Mouse (Mus musculus) mature B cell (primary cell): ENCODE measurements around the gene Ski.

Experiments used
- in situ Hi-C: fragments of 300-500 bp; cut with MboI; formaldehyde crosslinking; loops from 2 replicates; pipeline ENCODE4 v1.14.3; 2019

Ski gene

DNA sequence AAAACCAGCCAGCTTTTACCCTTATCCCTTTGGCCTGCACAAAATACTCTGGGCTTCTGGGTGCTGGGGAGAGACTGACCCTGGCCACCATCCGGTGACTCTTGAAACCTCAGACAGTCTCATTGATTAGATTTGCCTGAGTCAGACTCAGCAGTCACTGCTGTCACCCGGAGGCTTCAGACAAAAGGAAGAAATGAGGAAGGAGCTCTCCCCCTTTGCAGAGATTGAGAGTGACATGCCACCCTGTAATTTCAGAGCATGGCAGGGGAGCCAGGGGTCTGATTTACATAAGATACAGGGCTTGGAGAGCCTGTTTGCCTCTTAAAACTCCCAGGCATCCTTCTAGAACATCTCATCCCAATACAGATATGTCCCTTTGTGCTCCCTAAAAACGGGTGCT, 89.2 kb downstream of the Ski start:
- in situ Hi-C loops, result no loop called here

DNA sequence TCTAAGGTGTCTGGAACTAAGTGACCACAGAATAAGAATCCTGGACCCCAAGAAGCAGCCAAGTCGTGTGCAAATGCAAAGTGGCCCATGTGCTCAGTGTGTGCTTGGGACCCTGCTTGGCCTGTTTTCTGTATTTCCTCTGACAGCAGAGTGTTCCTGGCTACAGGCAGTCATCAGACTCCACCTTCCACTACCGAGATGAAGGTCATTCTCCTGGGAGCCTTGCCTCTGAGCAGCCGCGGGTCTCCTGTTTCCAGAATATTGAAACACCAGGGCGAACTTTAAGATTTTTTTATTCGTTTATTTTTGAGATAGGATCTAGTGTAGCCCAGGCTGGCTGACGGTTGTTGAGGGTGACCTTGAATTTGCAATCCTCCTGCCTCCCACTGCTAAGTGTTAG, 91.8 kb downstream of the Ski start:
- in situ Hi-C loops, result no loop called here

DNA sequence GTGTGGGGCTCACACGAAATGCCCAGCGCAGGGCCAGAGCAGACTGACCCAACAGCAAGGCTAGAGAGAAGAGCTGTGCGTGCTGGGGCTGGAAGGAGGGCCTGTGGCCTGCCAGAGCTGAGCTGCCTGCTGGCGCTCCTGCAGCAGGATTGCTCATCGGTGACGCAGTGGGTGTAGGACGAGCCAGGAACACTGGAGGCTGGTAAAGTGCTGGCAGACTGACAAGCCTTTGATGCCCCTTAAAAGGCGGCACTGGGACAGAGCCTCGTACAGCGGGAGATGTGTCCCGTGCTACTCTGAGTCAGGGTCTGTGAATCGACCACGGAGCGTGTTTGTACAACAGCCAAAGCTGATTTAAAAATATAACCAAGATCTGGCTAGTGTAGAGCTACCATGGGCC, 92.4 kb downstream of the Ski start:
- in situ Hi-C loops, result no loop called here

DNA sequence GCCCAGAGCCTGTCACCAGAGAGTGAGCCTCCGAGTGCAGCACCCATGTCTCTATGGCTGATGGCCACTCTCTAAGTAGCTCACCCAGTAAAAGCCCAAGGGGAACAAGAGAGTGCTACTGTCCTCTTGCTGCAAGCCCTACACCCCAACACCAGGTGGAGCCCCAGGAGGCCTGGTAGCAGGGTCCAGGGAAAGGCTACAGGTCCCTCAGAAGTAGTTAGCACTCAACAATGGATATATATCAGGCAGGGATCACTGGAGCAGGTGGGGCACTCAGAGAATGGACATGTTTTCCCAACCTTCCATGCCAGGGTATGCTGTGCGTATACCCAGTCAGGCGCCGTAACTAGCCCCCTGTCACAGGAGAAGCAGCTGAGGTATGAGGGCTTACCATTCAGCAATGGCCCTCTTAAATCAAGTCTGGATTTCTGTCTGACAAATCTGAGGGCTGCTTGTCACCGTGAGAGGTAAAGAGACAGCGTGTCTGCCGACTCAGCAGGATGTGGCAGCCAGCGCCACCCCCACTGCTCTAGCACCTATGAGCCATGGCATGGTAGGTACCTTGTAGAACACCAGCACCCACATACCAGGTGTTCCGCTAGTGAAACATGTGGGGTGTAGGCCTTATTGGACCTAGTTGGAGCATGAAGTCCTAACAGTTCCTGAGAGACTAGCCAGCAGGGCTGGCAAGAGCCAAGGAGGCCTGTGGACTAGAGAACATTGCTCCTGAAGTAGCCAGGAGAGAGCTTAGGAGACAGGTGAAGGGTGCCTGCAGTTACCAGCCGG, 93.1 kb downstream of the Ski start:
- in situ Hi-C loops, result no loop called here

DNA sequence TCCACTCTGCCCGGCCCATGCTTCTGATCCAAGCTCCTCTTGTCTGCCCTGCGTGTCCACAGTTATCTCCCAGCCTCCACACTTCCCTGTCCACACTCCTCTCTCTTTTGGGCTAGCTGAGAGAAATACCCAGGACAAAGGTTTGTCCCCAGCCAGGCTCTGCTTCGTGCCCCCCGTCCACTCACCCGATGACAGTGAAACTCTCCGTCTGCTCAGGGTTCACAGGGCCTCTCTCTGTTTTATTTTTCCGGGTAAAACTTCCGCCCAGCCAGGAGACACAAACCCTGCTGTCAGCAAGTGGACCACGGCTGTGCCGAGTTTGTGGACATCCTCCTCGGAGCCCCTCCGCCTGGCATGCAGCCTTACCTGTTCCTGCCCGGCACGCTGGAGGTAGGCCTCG, 94.0 kb downstream of the Ski start:
- in situ Hi-C loops, result no loop called here

DNA sequence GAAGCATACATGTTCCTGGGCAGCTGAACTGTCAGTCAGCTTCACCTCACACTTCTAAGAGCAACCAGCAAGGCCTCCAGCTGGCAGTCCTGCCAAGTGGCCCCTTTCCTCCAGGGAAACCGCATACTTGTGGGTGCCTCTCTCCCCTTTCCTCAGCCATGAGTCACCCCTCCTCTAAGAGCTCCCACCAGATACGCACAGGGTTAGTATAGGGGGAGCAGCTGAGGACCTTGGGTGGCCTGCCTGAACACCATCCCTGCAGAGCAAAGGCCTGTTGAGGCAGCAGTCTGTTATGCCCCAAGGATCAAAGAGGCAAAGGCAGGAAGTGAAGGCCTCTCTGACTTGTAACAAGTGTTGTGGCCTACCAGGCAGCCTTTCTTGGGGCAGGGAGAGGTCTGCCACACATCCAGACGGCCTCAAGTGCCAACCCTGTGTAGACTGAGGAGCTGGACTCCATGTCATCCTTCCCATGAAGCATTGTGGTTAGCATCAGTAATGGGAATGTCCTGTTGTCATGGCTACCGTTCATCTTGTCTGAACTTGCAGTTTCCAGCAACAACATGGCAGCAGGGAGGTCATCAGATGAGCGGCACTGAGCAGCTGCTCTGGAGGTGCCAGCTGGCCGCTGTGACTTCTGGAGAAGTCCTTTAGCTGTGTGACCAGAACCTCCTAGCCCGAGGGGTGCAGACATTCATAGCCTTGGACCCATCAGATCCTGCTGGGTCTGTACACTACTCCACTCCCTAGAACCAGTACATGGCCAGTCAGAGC, 95.6 kb downstream of the Ski start:
- in situ Hi-C loops, result no loop called here

DNA sequence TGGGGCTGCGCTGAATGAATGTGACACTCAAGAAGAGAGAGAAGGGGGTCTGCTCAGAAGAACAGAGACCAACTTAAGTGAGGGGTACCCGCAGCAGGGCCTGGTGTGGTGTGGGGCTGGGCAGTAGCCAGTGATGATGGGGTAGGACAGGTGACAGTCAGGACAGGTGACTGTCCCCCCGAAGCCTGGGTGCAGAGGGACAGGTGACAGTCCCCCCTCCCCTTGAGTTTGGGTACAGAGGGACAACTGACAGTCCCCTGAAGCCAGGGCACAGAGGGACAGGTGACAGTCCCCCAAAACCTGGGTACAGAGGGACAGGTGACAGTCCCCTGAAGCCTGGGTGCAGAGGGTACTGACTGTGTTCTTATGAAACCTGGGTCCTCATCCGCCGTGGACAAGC, 96.2 kb downstream of the Ski start:
- in situ Hi-C loops, result no loop called here

DNA sequence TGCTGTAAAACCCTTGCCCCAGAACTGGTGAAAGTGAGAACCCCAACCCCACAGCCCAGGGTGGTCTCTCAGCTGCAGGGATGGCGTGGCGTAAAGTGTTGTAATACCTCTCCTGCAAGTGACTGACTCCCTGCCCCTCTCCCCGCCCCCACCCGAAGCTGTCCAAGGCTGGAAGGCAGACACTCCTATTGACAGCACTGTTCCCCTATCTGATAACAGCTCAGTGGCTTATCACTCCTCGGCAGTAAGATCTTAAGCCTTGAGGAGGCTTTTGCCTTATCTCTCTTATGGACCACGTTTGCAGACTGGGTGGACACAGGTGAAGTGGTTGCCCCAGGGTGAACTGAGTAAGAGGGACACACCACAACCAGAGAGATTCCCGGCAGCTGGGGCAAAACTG, 97.1 kb downstream of the Ski start:
- in situ Hi-C loops, result no loop called here

DNA sequence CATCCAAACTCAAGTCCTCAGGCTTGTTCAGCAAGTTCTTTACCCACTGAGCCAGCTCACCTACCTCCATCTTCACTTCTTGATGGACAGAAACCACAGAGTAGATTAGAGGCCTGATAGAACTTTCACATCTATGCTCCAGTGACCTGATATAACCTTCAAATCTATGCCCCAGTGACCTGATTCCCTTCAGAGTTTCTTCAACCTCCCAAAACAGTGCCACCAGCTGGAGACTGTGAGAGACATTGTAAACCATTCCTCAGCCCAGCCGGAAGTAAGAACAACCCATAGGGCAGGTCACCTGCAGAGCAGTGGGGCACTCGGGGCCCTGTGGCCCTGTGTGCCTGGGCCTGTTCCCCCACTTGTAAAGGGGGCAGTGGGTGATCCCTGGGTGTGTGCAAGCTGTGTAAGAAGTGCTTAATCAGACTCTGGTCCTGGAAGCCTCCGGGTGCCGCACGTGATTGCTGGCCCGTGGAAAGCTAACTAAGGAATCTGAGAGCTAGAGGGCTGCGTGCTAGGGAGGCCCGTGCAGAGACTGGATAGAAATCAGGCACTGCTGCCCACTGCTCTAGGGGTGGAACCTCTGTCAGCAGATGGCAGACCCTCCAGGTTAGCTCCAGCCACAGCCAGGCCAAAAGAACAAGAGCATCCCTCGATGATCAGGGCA, 98.4 kb downstream of the Ski start:
- in situ Hi-C loops, result no loop called here

DNA sequence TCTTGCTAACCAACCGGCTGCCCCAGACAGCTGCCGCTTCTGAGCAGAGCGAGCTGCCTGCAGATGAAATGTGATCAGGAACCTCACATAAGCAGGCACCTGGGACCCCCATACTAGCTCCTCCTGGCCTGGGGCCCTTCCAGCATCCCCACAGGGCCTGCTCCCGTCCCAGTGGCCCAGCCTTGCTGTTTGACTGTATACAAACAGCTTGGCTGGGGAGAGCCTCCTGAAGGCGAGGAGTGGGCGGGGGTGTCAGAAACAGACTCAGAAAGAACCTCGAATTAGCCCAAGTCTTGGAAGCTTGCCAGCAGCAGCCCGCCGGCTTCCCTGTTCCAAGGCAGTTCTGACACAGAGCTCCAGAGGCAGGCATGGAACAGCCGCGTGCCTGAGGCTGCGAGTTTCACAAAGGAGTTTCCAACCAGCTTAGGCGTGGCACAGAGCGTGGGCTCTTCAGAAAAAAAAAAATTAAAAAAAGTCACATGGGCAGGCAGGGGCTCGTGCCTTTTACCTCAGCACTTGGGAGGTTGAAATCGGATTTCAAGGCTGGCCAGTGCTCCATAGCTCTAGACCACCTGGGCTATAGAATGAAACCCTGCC, 99.8 kb downstream of the Ski start:
- in situ Hi-C loops, result no loop called here

DNA sequence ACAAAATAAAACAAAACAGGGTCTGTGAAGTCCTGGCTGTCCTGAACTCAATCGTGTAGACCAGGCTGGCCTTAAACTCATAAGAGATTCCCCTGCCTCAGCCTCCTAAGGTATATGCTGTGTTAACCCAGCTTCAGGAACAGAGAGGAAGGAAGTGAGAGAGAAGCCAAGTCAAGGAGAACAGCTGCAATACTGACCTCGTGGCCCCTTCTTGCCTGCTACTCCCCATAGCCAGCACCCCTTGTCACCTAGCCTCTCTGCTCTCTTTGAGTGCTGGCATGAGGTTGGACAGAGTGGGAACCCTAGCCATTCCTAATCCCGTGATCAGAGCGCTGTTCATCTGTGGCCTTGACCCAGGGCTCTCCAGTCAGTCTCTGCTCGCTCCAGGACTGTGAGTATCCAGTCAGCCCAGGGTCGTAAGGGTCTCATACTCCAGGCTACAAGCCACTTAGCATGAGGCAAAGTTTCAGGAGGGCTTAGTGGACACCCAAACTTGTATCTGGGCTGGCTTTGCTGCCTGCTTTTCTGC, 100.4 kb downstream of the Ski start:
- in situ Hi-C loops, result no loop called here

DNA sequence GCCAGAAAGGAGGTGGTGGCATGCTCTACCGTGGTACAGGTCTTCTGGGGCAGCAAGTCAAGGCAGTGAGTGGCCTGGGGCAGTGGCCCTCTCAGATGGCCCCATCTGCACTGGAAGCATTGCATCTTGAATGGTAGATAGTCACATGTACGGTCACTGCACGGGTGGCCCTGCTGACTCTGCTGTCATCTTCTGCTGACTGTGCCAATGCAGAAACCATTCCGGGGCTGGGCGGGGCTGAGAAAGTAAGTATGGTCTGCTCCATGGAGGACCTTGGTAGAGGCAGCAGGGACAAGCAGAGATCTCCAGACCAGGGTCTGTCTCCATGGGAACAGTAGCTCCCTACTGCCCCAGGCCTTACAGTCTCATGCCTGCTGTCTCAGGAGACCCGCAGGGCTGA, 101.2 kb downstream of the Ski start:
- in situ Hi-C loops, result no loop called here

DNA sequence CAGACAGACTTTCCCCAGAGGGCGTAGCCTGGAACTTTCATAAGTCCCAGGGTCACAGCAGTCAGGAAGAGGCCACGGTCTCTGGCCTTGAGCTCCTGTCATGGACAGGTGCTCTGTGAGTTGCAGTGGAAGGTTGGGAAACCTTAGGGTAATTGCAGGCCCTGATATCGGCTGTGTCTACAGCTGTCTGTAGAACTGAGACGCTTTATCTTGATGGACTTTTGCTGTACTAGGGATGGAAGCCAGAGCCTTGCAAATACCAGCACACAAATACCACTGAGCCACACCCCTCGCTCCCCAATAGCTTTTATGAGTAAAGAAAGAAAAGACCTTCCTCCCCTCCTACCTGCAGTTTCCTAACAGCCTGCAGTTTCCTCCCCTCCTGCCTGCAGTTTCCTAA, 101.8 kb downstream of the Ski start:
- in situ Hi-C loops, result no loop called here

DNA sequence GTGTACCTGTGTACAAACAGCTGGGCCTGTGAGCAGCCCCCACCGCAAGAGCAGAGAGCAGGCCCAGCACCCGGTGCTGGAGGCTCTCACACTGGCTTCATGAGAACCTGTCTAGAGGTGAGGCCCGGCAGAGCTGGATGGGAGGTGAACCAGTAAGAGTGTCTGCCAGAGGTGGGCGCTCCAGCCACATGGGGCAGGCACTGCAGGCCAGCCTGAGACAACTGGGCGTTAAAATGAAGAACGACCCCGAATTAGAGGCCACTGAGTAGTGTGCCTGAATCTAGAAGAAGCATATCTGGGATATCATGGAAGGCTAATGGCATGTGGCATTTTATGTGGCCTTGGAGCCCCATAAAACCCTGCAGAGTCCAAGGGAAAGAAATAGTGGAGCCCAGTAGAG, 102.4 kb downstream of the Ski start:
- in situ Hi-C loops, result no loop called here

DNA sequence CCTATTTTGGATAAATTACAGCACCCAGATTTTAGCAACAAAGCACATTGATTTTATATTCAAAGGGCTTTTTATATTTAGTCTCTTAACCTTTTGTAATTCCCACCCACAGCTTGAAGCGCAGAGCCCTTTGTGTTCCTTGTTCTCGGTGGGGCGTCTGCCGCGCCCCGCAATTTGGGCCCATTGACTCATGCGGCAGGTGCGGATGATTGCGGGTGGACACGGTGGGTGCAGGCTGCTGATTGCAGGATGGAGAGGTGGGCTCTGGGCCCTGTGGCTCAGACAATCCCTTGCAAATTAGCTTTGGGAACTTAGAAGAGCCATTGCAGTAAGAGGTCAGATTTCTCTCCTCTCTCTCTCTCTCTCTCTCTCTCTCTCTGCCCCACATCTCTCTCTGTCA, 104.1 kb downstream of the Ski start:
- in situ Hi-C loops, result no loop called here

DNA sequence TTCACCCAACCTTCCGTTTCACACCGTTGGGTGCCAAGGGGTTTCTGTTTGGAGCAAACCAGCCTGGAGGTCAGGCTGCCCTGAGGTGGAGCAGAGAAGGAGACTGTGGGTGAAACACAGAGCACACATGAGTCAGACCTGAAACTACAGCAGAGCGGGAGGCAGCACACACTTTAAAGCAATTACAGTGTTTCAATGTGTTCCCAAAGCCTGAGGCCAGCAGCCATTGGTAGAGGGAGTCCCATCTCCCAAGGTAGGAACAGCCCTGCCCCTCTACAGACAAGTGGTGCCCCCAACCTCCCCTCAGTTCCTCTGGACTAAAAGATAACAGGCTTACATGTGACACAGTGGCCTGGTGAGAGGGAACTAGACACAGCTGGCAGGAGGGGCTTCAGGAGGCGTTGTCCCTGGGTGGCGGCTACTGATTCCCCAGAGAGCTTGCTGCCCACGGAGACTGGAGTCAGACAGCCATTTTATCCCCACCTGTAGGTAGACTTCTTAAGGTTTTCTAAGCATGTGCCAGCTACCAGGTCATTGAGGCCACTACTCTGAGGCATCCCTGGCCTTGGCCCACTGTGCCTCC, 104.9 kb downstream of the Ski start:
- in situ Hi-C loops, result no loop called here

DNA sequence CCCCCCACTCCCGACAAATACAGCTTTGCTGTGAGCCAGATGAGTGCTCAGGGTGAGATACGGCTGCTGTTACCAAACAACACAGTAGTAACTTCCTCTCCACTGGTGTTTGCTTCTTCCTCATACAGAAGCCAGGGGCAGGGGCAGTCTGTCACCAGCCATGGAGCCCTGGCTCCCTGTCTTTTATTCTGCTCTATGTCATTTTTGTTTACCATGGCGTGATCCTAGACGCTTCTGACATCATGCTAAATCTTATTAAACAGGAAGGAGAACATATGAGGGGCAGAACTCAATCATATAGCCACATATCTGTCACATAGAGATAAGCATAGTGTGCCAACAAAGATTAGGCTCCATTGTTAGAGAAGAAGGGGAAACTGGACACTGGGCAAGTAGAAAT, 105.8 kb downstream of the Ski start:
- in situ Hi-C loops, result no loop called here

DNA sequence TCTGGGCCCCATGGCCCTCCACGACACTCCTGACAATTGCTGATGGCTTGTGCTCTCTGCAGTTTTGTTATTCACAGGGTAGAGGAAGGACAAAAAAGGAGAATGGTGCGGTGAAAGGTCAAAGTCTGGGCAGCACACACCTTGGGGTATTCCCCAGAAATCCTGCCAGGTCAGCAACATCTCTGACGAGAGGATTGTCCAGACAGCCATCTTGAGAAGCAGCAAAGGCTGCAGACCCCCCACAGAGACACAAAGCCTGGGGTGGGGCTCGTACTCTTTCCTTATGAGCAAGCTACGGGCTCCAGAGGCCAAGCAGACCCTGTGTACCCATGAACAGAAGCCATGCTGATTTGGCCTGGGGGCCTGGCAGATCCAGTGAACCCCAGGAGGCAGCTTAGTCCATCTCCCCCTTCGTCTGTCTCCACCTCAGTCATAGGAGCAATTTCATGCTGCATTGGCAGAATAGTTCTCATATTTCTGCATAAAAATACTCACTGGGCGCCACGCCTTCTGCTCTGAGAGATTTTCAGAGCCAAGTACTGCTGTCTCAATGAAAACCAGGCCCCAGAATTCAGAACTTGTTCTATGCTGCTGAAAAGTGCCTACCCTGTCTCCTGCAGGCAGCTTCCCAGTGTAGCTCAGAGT, 108.5 kb downstream of the Ski start:
- in situ Hi-C loops, result no loop called here

DNA sequence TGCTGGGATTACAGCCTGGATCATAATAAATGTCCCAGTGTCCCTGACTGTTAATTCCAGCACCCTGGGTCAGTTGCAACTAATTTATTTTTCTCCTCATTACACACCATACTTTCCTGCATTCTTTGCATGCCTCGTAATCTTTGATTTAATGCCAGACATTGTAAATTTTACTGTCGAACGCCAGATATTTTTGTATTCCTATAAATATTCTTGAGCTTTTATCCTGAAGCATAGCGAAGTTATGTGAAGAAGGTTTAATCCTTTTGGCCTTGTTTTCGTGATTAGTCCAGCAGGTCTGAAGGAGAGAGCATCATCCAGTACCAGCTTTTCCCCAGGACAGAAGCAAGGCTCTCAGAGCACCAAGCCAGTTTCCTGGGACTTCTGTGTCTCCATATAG, 112.9 kb downstream of the Ski start:
- in situ Hi-C loops, result no loop called here

DNA sequence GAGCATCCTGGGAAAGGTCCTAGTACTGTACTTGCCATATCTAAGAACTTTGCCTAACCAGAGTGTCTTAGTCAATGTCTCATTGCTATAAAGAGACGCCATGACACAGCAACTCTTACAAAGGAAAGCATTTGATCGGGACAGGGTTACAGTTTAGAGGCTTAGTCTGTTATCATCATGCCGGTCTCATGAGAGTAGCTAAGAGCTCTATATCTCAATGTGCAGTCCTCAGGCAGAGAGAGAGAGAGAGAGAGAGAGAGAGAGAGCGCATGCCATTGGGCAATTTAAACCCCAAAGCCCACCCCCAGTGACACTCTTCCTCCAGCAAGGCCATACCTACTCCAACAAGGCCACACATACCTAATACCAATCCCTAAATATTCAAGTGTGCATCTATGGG, 114.5 kb downstream of the Ski start:
- in situ Hi-C loops, result no loop called here
